In genomic region chr3:152544921-152545320, GRCm38 (mm10) we compare ENCODE assay signal across 21 mouse cellular contexts.
"Had no signal": no experiment of that assay in that cellular context is flagged by ENCODE, and none has a peak within 500 bp of the region (broad histone marks: within the 10 kb centered on the region; RNA-seq: fewer than 3 reads in every experiment).

No protein-coding gene starts in this region.

- H3K27me3 ChIP-seq: kidney, embryonic 15.5 days; limb, embryonic 12.5 days; limb, embryonic 15.5 days; midbrain, embryonic 12.5 days; midbrain, embryonic 15.5 days; neural tube, embryonic 12.5 days; neural tube, embryonic 15.5 days; stomach, embryonic 15.5 days had no signal

- H3K9ac ChIP-seq: kidney, embryonic 15.5 days; limb, embryonic 12.5 days; limb, embryonic 15.5 days; liver, embryonic 14.5 days; liver, postnatal 0 days; midbrain, embryonic 12.5 days; midbrain, embryonic 15.5 days; neural tube, embryonic 12.5 days; neural tube, embryonic 15.5 days; stomach, embryonic 15.5 days had no signal

- H3K27ac ChIP-seq: kidney, embryonic 15.5 days; limb, embryonic 12.5 days; limb, embryonic 15.5 days; liver, embryonic 14.5 days; macrophage; midbrain, embryonic 12.5 days; midbrain, embryonic 15.5 days; neural tube, embryonic 12.5 days; neural tube, embryonic 15.5 days; stomach, embryonic 15.5 days had no signal

- H3K4me3 ChIP-seq: kidney, embryonic 15.5 days; limb, embryonic 12.5 days; limb, embryonic 15.5 days; midbrain, embryonic 12.5 days; midbrain, embryonic 15.5 days; neural tube, embryonic 12.5 days; neural tube, embryonic 15.5 days; stomach, embryonic 15.5 days had no signal

- DNase-seq: kidney, adult 8-10 months; kidney, postnatal 10 days; layer of hippocampus, postnatal 36 days; left cerebral cortex, postnatal 4 days; liver, postnatal 0 days; right cerebral cortex, adult 18-20 months; right cerebral cortex, postnatal 25 days; spleen, adult 18-20 months; thymus, postnatal 25 days had no signal

- H3K4me1 ChIP-seq: midbrain, embryonic 12.5 days; midbrain, embryonic 15.5 days; neural tube, embryonic 12.5 days; neural tube, embryonic 15.5 days; stomach, embryonic 15.5 days had no signal

- H3K4me2 ChIP-seq: kidney, embryonic 15.5 days; limb, embryonic 12.5 days; limb, embryonic 15.5 days; liver, embryonic 11.5 days; midbrain, embryonic 12.5 days; midbrain, embryonic 15.5 days; neural tube, embryonic 12.5 days; neural tube, embryonic 15.5 days; stomach, embryonic 15.5 days had no signal

- ATAC-seq: intestine, embryonic 16.5 days; liver, postnatal 0 days; midbrain, embryonic 15.5 days had no signal

- H3K36me3 ChIP-seq: kidney, embryonic 15.5 days; limb, embryonic 12.5 days; limb, embryonic 15.5 days; midbrain, embryonic 12.5 days; midbrain, embryonic 15.5 days; neural tube, embryonic 12.5 days; neural tube, embryonic 15.5 days; stomach, embryonic 15.5 days had no signal

- H3K9me3 ChIP-seq: kidney, embryonic 15.5 days; limb, embryonic 12.5 days; limb, embryonic 15.5 days; midbrain, embryonic 12.5 days; midbrain, embryonic 15.5 days; neural tube, embryonic 12.5 days; neural tube, embryonic 15.5 days; stomach, embryonic 15.5 days had no signal
